Mouse (Mus musculus) right cerebral cortex, postnatal 25 days (tissue): ENCODE measurements around the gene Dgcr8.
"Not testable (repeated sequence)": the region's sequence is repeated elsewhere in the genome, so short reads cannot be mapped to it uniquely, and the experiment has no call there.

Experiments used
- DNase-seq: peaks from one replicate; pipeline ENCODE4 v3.0.0; 2022

Gene Dgcr8

GRCm38 (mm10) chr16:18289067-18289588 is at the start of gene Dgcr8:
Gene Dgcr8, minus strand, starts transcription at chr16:18289246.
- DNase-seq = peak; percentile 100

DNA sequence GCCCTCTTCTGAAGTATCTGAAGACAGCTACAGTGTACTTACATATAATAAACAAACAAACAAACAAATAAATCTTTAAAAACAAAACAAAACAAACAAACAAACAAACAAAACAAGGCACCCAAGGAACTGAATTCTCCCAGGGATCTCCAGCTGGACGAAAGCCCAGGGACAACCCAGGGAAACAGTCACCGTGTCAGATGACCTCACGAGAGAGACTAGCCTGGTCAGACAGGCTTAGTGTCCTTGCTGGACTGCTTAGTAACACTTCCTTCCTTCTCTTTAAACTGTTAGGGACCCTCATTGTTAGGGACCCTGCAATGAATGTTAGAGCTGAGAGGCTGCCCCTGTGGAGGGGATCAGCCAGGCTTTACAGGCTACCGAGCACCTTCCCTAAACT is 48.2 kb upstream of the Dgcr8 start:
- no peak for DNase-seq

DNA sequence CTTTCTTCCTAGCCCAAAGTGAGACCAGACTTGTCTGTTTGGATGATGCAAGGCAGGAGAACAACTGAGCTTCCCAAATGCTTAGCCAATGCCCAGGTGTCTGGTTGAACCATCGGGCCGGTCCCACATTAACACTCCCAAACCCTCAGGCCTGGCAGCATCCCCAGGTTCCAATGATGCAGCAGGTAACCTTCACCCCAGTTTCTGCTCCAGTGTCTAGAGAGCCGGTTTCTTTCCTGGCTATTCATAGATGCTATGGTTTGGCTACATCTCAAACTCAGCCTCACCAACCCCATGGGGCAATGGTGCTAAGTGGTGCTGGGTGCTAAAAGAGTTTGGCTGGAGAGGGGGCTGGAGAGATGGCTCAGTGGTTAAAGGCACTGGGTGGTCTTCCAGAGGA is 46.9 kb upstream of the Dgcr8 start:
- DNase-seq = no peak

DNA sequence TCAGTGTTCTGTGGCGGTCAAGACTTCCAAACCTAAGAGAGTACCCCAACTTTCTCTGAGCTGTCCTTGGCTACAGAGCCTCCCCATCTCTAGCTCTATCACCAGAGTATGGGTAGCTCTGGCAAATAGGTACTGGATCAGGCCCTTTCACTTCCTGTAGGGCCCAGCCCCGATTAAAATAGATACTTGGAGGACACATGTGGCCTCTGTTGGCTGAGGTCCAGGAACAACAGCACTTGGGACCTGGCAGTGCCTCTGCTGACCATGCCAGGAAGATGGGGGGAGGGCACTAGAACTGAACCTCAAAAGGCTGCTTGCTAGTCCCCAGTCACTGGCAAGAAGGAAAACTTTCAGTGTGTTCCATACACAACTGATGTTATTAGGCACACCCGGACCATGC is 44.9 kb upstream of the Dgcr8 start:
- DNase-seq = no peak

- no peak for DNase-seq
Observed at GRCm38 (mm10) chr16:18328524-18328923, 39.5 kb upstream of the Dgcr8 start.

DNA sequence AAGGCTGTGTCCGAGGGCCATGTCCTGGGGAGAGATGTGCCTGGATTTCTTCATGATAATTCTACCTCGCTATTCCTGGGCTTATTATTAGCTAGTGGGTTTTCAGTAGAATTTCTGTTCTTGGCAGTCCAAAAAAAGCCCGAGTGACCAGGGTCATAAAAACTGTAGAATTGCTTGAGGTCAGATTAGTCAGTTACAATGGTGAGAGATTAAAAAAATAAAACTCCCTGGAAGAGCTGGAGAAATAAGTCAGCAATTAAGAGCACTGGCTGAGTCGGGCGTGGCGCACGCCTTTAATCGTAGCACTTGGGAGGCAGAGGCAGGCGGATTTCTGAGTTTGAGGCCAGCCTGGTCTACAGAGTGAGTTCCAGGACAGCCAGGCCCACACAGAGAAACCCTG is 38.9 kb upstream of the Dgcr8 start:
- no peak for DNase-seq

GRCm38 (mm10) chr16:18325741-18326140 is 36.7 kb upstream of the Dgcr8 start:
- DNase-seq = no peak

- DNase-seq = no peak
Observed at GRCm38 (mm10) chr16:18324031-18324430, 35.0 kb upstream of the Dgcr8 start.

DNA sequence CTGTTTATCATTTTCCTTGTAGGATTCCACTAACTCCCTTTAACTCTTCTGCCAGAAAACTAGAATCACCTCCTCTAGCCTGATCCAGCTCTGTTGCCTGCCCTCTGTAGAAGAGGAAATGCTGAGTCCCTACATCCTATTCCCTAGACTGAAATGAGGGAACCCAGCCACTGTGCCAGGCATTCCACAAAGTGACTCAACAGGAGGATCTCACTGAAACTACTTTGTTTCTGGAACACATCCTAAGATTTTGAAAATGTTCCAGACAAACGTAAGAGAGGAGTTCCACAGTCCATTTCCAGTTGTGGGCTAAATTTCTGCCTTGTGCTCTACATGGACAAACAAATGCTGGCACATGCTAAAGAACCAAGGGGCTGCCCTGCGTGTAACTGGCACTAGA is 34.4 kb upstream of the Dgcr8 start:
- no peak for DNase-seq

GRCm38 (mm10) chr16:18321443-18321842 is 32.4 kb upstream of the Dgcr8 start:
- DNase-seq = no peak

DNA sequence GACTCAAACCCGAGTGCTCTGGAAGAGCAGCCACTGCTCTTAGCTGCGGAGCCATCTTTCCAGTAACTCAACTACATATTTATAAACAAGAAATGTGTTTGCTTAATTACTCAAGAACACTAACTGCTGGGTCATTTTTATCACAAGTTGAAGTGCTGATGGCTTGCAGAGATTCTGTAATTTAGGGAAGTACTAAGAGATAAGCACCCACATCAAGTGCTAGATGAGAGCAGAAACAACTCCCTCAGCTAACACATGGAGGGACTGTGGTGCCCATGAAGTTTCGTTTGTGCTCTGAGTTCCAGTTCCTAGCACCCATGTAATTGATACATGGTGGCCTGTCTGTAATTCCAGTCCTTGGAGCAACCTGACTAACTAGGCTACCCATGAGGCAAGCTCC is 29.9 kb upstream of the Dgcr8 start:
- DNase-seq = no peak

GRCm38 (mm10) chr16:18308159-18308558 is 19.1 kb upstream of the Dgcr8 start:
- DNase-seq = no peak

DNA sequence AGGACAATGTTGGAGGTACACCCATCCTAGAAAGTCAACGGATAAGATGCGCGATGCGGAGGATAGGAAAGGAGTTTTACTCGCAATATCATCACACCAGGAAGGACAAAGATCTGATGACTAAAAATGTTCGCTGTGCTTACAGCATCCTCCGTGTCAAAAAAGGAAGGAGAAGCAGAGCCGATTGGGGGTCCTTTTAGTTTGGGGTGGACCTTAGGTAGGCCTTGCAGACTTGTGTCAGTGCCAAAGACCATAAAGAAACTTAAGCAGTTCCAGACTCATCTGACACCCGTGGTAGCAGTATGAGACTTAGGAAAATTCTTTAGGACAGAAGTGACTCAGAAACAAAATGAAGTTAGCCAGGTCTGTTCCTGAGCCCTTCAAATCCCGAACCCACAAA is 568 bp upstream of the Dgcr8 start:
- DNase-seq = not testable (repeated sequence)

- no peak for DNase-seq
Observed at GRCm38 (mm10) chr16:18288581-18289061, 425 bp downstream of the Dgcr8 start.

- DNase-seq = no peak
Observed at GRCm38 (mm10) chr16:18288166-18288565, 880 bp downstream of the Dgcr8 start.

DNA sequence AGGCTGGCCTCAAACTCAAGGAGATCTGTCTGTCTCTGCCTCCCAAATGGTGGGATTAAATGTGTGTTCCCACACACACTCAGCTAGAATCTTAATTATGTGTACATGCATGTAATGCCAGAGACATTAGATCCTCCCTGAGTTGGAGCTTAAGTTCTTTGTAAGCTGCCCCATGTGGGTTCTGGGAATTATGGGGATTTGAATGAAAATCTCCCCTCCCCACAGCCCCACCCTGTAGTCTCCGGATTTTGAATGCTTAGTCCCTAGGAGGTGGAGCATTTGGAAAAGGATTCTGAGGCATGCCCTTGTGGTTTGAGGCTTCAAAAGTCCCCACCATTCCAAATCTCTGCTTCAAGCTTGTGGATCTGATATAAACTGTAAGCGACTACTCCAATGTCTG is 13.9 kb downstream of the Dgcr8 start:
- DNase-seq = no peak

DNA sequence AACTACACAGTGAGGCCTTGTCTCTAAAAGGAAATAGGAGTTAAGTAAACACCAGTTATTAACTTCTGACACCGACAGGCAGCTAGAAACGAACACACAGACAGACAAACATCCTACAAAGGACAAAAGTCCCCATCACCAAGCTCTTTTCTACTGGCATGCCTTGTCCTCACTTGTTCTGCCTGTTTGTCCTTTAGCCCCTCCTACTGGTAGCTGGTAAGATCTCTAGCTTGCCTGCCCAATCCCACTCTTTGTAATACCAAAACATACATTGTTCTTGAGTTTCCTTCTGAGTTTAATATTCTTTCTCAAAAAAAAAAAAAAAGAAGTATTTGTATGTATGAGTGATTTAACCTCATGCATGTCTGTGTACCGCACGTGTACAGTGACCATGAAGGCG is 20.9 kb downstream of the Dgcr8 start:
- DNase-seq = no peak

- no peak for DNase-seq
Observed at GRCm38 (mm10) chr16:18265024-18265423, 24.0 kb downstream of the Dgcr8 start.

GRCm38 (mm10) chr16:18258221-18258620 is 30.8 kb downstream of the Dgcr8 start, which contains the start of gene Gm49776:
Gene Gm49776, minus strand, starts transcription at chr16:18258321.
- DNase-seq = no peak

GRCm38 (mm10) chr16:18253866-18254265 is 35.2 kb downstream of the Dgcr8 start:
- no peak for DNase-seq

DNA sequence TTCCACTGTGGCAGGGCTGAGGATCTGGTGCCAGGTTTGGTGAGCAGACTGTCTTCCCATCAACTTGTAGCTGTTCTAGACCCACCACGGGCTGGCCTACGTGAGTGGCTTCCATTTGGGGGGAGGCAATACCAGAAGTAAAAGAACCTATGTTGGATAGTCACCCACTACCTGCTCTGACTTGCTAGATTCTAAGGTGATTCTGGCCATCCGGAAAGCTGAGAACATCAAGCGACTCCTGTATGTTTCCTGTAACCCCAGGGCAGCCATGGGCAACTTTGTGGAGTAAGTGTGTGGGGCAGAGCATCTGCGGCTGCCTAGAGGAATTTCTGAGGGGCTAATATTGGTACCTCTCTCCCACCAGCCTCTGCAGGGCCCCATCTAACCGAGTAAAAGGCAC is 36.3 kb downstream of the Dgcr8 start:
- no peak for DNase-seq

- DNase-seq = no peak
Observed at GRCm38 (mm10) chr16:18250828-18251790, 37.9 kb downstream of the Dgcr8 start.

GRCm38 (mm10) chr16:18250231-18250630 is 38.8 kb downstream of the Dgcr8 start:
- no peak for DNase-seq

GRCm38 (mm10) chr16:18249364-18249967 is 39.6 kb downstream of the Dgcr8 start:
- DNase-seq = peak; percentile 49
